Mouse (Mus musculus) kidney, postnatal 25 days (tissue): Measurements from ENCODE around the gene Klf1.

ENCODE experiments used
- DNase-seq, 2 experiments: peaks; one replicate each; pipeline ENCODE4 v3.0.0; 2021; ENCODE audit warnings: mixed read lengths in 2 of 2

Gene Klf1

DNA sequence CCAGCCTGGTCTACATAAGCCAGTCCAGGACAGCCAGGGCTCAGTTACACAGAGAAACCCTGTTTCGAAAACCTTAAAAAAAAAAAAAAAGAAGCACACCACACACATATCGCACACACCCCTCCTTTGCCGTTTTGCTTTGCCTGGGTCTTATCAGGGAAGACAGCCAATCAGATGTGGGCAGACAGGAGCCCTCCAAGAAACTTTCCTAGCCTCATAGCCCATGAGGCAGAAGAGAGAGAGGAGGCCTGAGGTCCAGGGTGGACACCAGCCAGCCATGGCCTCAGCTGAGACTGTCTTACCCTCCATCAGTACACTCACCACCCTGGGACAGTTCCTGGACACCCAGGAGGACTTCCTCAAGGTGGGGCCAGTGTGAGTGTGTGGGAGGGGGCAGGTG lies at the start of gene Klf1:
Klf1 (plus strand) TSS at position 177 of the 400 bp plus-strand sequence.
- no peak for DNase-seq

- DNase-seq = no peak
Observed at GRCm38 (mm10) chr8:84856434-84856833, 45.3 kb upstream of the Klf1 start.

GRCm38 (mm10) chr8:84856864-84857441 lies 44.8 kb upstream of the Klf1 start, which contains the start of gene Farsa:
TSS of gene Farsa (plus strand) at chr8:84856989.
- peak; percentile 95 to 96 for DNase-seq

DNA sequence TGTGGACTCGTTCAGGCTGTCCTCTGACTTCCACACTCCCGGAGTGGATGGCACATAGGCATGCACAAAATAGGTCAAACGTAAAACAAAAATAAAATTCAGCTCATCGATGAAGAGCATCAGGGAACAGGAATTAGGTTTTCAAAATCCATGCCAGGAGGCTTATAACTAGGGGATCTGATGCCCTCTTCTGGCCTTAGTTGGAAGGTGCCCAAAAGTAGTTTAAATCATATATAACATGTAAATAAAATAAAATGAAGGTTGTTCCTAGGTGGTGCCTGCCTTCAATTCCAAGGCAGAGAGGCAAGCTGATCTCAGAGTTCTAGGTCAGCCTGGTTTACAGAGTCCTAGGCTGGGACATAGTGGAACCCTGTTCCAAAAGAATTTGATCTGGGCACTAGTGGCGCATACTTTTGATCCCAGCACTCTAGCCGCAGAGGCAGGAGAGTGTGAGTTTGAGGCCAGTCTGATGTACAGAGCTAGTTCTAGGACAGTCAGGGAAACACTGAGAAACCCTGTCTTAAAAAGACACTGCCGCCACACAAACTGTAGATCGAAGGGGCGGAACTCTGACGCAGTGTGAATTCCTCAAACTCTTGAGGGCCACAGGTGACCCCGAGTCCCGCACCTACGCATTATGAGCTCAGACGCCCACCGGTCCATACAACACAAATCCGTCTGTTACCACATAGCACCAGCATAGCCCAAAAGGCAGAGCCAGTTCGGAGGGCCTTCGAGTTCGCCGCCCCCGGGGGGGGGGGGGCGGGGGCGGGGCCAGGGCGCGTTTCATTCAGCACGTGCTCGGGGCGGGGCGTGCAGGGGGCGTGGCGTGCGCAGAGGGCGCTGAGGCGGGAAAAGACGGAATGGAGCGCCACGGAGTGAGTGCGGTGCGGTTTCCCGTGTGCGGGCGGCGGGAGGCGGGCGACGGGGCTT lies 30.1 kb upstream of the Klf1 start, which contains the start of gene Syce2:
Syce2 (plus strand) TSS at position 736 of the 933 bp plus-strand sequence.
- peak; percentile 90 to 91 for DNase-seq

DNA sequence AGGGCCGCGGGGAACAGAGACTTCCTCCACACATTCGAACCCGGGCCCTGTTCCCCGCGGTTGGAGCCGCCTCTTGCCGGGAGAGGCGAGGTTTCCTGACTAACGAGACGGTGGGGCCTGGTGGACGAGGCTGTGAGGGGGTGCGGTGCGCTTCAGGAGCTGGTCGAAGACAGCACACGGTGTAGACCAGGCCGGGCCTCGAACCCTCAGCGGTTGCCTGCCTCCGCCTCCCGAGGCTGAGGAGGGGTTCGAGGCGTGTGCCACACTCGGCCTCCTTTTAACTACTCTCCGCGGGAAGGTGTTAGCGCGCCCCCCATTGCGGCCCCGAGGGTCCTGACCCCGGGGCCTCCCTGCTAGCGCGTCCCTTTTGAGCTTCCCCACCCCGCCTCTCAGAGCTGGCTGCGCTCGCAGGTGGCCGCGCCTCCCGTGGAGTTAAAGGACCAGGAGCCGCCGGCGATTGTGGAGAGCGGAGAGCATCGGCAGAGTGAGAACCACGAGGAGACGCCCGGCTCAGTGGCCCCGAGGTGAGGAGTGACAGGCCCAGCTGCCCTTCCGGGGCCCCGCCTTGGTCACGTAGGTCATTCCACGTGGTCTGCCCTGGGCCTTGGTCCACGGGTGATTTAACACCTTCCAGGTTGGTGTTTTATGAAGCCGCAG lies 29.3 kb upstream of the Klf1 start:
- DNase-seq = peak; percentile 52 to 79

- no peak for DNase-seq
Observed at GRCm38 (mm10) chr8:84873016-84873415, 28.7 kb upstream of the Klf1 start.

DNA sequence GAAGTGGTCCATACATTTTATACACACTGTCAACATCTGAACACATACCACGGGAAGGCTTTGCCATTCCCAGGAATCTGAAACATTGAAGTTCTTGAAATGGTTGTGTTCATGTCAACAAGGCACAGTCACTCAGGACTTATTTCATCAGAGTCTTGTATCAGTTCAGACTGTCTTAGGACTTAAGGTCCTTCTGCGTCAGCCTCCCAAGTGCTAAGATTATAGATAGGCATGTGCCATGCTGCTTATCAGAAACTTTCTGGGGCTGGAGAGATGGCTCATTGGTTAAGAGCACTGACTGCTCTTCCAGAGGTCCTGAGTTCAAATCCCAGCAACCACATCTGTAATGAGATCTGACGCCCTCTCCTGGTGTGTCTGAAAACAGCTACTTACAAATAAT lies 27.4 kb upstream of the Klf1 start:
- DNase-seq = no peak

DNA sequence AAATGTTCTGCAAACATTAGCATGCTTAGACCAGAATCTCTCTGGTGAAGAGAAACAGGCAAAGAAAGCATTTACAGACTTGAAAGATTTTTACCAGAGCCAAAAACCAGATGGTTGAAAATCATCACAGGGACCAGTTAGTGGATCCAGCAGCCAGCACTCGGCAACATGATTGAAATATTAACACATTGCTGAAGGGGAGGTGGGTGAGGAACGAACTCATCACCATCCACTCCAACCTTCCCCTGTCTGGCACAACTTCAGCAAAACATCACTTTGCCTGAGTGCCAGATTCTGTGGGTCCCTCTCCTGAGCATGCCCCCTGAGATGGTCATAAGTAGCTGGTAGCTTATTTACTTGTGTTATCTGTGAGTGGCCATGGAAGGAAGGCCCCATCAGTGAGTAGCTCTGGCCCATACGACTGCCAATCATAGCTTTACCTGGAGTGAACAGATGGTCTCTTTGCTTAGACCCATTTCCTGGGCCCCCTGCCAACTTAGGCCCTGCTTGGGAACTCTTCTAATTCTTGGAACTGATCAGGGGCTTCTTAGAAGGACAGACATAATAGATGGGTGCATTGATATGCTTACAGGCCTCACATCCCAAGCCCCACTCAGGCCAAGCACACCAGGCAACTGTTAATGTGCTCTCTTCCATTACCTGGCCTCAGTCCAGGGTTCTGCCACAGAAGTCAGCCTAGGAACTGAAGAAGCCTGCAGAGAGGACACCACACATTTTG lies 24.3 kb upstream of the Klf1 start:
- DNase-seq = no peak

DNA sequence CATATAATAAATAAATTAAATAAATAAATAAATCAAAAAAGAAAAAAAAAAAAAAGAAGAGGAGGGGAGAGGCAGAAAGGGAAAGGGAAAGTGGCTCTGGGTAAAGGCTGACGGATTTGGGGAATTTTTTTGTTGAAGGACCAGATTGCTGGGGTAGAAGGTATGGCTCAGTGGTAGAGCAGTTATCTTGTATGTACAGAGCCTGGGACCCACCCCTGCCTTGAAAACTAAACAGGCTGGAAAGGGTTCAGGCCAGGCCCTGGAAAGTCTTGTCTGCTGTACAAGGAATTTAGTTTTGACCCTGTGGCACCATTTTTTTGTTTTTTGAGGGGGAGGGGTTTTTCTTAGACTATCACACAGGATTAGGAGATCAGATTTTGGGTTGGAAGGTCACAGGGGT lies 22.8 kb upstream of the Klf1 start:
- DNase-seq = no peak

DNA sequence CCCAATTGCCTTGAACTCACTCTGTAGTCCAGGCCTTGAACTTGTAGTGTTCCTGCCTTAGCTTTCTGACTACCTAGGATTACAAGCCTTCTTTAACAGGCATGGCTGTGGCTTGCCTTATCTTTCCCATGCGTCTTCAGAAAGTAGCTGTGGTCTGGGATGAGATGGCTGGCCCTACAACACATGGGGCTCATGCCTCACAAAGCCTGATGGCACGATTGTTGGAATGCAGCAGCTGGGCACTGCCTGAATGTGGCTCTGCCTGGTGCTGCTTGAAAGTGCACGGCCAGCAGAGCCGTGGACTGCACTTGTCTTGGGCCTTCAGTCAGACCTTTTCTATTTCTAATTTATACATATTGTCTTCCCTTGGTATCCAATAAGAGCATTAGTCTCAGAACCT lies 17.0 kb upstream of the Klf1 start:
- no peak for DNase-seq

GRCm38 (mm10) chr8:84888280-84888679 lies 13.4 kb upstream of the Klf1 start:
- DNase-seq = no peak

DNA sequence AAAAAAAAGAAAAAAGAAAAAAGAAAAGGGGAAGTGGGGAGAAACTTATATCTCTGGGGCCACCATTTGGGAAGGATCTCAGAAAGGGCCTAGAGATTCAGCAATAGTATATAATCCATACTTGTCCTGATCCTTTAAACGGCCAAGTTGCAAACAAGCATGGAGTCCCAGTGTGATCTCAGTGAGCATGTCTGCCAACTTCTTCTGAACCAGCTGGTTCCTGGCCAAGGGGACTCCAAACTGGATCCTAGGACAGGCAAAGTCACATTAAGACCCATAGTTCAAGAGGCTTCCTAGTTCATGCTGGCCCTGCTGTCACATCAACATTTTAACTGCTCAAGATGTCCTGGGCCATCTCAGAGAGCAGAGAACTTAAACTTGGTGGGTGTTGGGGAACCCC lies 12.6 kb upstream of the Klf1 start:
- no peak for DNase-seq

DNA sequence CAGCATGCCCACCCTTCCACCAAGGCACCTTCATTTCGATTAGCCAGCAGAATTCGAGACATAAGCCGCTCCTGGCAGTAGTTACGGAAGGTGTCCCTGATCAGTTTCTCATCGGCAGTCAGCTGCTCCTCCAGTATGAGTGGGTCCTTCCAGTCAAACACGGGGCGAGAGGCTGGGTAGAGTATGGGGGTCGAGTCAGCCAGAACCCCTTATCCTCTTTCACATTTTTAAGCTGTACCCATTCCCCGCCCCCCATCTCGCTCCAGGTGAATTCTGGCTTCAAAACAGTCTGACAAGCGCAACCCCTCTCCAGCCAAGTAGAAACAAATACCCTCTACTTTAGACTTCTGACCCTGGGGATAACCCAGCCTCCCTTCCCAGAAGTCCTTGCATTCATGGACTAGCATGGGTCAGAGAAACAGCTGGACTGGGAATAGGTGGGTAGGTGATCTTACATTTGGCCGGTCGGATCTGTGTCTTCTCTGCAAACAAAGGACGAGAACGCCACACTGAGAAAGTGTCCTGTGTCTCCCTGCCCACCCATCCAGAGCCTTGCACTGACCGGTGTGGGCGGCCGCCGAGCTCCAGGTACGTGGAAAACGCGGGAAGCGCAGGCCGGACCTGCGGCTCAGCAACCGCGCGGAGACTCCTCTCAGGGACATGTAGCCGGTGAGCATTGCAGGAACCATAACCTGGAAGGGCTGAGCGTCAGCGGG lies 8.6 kb upstream of the Klf1 start:
- DNase-seq = peak; percentile 66 to 76

DNA sequence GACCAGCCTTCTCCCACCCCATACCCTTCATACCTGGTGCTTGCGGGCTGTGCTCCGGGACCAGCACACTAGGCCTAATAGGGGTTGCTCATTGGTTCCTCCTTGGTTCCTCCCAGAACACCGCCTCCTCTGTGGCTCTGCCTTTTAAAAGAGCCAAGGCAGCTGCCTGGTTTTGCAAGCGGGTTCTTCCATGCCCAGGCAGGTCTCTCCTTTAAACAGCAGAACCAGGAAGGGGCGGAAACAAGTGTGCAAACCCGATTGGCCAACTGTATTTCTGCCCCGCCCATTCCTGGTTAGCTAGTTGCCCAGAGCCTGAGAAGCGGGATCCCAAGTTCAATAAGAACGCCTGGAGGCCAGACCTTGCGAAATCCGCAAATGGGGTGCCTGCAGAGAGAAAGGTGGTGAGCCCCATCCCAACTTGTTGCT lies 8.0 kb upstream of the Klf1 start, which contains the start of gene Gcdh:
Gcdh (minus strand) TSS at position 213 of the 426 bp plus-strand sequence.
- peak; percentile 96 to 97 for DNase-seq

GRCm38 (mm10) chr8:84895963-84896362 lies 5.8 kb upstream of the Klf1 start:
- DNase-seq = peak in 1 of 2 experiments; percentile 36

DNA sequence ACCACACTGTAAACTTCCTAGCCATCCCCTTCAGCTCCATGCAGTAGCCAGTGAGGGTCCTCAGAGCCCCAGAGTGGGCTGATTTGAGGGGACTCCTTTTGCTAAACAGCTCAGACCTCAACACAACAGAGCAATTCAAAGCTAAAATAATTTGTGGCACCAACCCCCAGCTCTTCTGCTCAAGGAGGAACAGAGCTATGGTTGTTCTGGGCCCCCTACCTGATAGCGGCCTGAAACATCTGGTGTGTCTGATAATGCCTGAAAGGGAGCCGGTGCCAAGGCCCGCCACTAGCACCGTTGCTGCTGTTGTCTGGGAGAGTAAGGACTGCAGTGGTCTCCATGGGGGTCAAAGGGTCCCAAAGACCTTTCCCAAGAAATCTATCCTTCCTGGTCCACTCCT lies 657 bp upstream of the Klf1 start:
- no peak for DNase-seq

- DNase-seq = no peak
Observed at GRCm38 (mm10) chr8:84902367-84902919, 715 bp downstream of the Klf1 start.

- DNase-seq = peak; percentile 96 to 97
Observed at GRCm38 (mm10) chr8:84902920-84903661, 1.4 kb downstream of the Klf1 start.

DNA sequence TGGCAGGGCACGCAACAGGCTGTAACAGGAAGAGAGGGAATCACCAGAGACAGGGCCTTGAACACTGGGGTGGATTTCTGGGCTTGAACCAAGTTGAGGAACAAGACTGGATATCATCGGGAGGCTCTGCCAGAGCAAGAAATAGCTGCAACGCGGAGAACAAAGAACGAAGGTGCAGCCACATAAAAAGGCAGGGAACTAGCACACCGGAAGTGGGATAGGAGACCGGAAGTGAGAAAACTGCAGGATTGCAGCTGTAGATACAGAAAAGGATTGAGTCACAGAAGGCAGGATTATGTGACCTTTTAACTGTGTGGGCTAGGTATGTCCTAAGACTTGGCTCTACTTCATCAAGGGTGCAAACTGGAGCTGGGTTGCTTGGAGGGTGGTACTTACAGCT lies 2.6 kb downstream of the Klf1 start:
- DNase-seq = no peak

GRCm38 (mm10) chr8:84907037-84907436 lies 5.3 kb downstream of the Klf1 start:
- DNase-seq = no peak

GRCm38 (mm10) chr8:84907493-84907892 lies 5.8 kb downstream of the Klf1 start:
- no peak for DNase-seq
